Mouse (Mus musculus): ENCODE data around the gene Tnfrsf9.

The Tnfrsf9 gene

DNA sequence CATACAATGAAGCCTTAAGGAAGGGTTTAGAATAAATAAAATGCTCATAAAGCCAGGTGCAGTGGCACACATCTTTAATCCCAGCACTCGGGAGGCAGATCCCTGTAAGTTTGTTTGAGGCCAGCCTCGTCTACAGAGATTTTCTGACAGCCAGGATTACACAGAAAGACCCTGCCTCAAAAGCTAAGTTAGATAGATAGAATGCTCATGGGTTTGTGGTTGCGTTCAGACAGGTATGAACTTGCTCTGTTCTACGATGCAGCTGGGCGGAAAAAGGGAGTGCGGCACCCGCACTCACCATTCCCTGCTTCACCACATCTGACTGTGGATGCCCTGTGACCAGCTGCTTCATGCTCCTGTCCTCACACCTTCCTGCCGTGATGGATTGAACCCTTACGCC is 65.1 kb downstream of the Tnfrsf9 start:
- no peak for DNase-seq (ENCODE audit: low spot score in 2 of 2)

DNA sequence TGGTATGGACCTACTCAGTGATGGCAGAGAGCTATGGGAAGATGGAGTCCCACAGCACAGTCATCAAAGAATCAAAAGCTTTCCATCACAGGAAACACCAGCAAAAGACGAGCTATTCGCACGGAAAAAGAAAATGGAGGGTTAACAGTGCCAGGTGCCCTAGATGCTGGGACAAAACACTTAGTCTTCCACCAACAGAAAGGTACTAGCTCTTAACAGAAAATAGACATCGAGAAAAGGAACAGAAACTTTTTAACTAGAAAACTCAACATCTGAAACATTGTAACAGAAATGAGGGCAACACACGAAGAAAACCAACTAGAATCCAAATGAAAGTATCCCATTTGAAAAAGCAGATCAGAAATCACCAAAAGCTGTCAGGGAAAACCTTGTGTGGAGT is 65.8 kb downstream of the Tnfrsf9 start:
- DNase-seq (ENCODE audit: low spot score in 2 of 2) = no peak

DNA sequence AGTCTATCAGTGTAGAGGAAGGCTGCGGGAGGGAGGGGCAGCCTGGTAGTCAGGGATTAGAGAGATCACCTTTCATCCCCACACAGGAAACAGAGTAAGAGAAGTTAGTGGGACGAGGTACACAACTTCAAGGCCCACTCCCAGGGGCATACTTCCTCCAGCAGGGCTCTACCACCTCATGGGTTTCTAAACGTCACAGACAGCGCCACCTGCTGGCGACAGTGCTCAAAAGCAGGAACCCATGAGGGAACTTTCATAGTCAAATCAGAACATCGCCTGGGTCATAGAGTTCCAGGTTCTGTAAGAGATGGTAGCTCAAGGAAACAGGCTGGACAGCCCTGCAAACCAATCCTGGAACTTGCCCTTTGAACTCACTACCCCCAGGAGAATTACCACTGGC is 75.8 kb downstream of the Tnfrsf9 start:
- DNase-seq (ENCODE audit: low spot score in 2 of 2) = no peak

All from cerebellum, postnatal 4 days (tissue).